In genomic region chr6:99520676-99521037, GRCm38 (mm10) we compare ENCODE assay signal across 7 mouse cellular contexts. TPM values are rescaled to one million over a fixed set of nuclear protein-coding genes. Genes with fewer than 3 reads are reported as not detected.
DNase-seq lines count a peak whose midpoint lies in the region; ATAC-seq lines count a peak whose summit lies in the region.

No protein-coding gene starts in this region.

- H3K9me3 ChIP-seq in megakaryocyte, embryonic 14.5 days, result no peaks in the 10 kb centered on the region
- H3K9me3 ChIP-seq in forebrain, embryonic 10.5 days, result no peaks in the 10 kb centered on the region
- no peaks in the 10 kb centered on the region for H3K9me3 ChIP-seq in limb, embryonic 13.5 days
- no peaks in the 10 kb centered on the region for H3K9me3 ChIP-seq in stomach, embryonic 15.5 days

- no peak for ATAC-seq in megakaryocyte, adult 5-6 weeks (ENCODE audit: poor library complexity, severe bottlenecking)
- no peak; the same call in 1 of the 2 replicates for ATAC-seq in limb, embryonic 13.5 days (ENCODE audit: low FRiP score, low read depth)
- no peak for ATAC-seq in stomach, embryonic 15.5 days (ENCODE audit: insufficient read depth, low FRiP score, low read depth)

- no peak for DNase-seq in forebrain, embryonic 10.5 days (ENCODE audit: extremely low spot score, low spot score)
- DNase-seq in adrenal gland, postnatal 10 days, result no peak
- DNase-seq in thymus, postnatal 4 days, result no peak

- H3K27ac ChIP-seq in forebrain, embryonic 10.5 days, result peak overlapping the region; percentile 100
- peak overlapping the region; percentile 98 for H3K27ac ChIP-seq in limb, embryonic 13.5 days
- peak overlapping the region; percentile 100 for H3K27ac ChIP-seq in stomach, embryonic 15.5 days

- H3K4me3 ChIP-seq in megakaryocyte, embryonic 14.5 days (replicated peaks), result peak overlapping the region; percentile 98
- H3K4me3 ChIP-seq in forebrain, embryonic 10.5 days, result peak overlapping the region; percentile 90
- H3K4me3 ChIP-seq in limb, embryonic 13.5 days, result peak overlapping the region; percentile 83
- peak overlapping the region; percentile 87 for H3K4me3 ChIP-seq in stomach, embryonic 15.5 days (replicated peaks)

- H3K36me3 ChIP-seq in megakaryocyte, embryonic 14.5 days (replicated peaks; ENCODE audit: low read length), result peaks cover 8% of the 10 kb centered on the region
- H3K36me3 ChIP-seq in forebrain, embryonic 10.5 days (replicated peaks), result no peaks in the 10 kb centered on the region
- no peaks in the 10 kb centered on the region for H3K36me3 ChIP-seq in limb, embryonic 13.5 days
- no peaks in the 10 kb centered on the region for H3K36me3 ChIP-seq in stomach, embryonic 15.5 days

- H3K4me1 ChIP-seq in megakaryocyte, embryonic 14.5 days, result peaks cover 6% of the 10 kb centered on the region; the same call in 1 of the 2 replicates
- peaks cover 79% of the 10 kb centered on the region for H3K4me1 ChIP-seq in forebrain, embryonic 10.5 days
- peaks cover 32% of the 10 kb centered on the region for H3K4me1 ChIP-seq in limb, embryonic 13.5 days
- H3K4me1 ChIP-seq in stomach, embryonic 15.5 days, result 0 out of 2 replicates have a peak, but pooled peaks cover 4% of the 10 kb centered on the region

- H3K4me2 ChIP-seq in limb, embryonic 13.5 days (replicated peaks), result peak overlapping the region; percentile 91
- peak overlapping the region; percentile 80 for H3K4me2 ChIP-seq in stomach, embryonic 15.5 days

- H3K27me3 ChIP-seq in megakaryocyte, embryonic 14.5 days (replicated peaks), result peaks cover 2% of the 10 kb centered on the region
- no peaks in the 10 kb centered on the region for H3K27me3 ChIP-seq in forebrain, embryonic 10.5 days (ENCODE audit: poor library complexity, severe bottlenecking)
- no peaks in the 10 kb centered on the region; the same call in 1 of the 2 replicates for H3K27me3 ChIP-seq in limb, embryonic 13.5 days
- H3K27me3 ChIP-seq in stomach, embryonic 15.5 days (replicated peaks), result no peaks in the 10 kb centered on the region

- WGBS in forebrain, embryonic 10.5 days, result 1% methylated on average over 27 of the region's 27 CpGs
- under 1% methylated on average over 26 of the region's 27 CpGs for WGBS in limb, embryonic 13.5 days
- WGBS in stomach, embryonic 15.5 days, result under 1% methylated on average over 27 of the region's 27 CpGs

- H3K9ac ChIP-seq in limb, embryonic 13.5 days, result peak overlapping the region; percentile 96
- peak overlapping the region; percentile 71 for H3K9ac ChIP-seq in stomach, embryonic 15.5 days

RNA-seq across cellular contexts. Expression of gene Foxp1, which starts 1.9 kb away (rescaled TPM):
- polyA plus RNA-seq in megakaryocyte, embryonic 14.5 days (2012; ENCODE audit: insufficient read depth, low replicate concordance), result 37.5 and 76.1 TPM in 2 replicates
- 85.2 and 92.7 TPM in 2 replicates for total RNA-seq in megakaryocyte, adult 5-6 weeks (2015)
- 59.5 and 68.6 TPM in 2 replicates for total RNA-seq in megakaryocyte, adult 5-6 weeks (2017)
- 57.8 and 64.8 TPM in 2 replicates for polyA plus RNA-seq in forebrain, embryonic 10.5 days (2016; fragmentation: Nextera tagmentation; extraction: Ambion mirVana)
- 137 and 141 TPM in 2 replicates for polyA plus RNA-seq in limb, embryonic 13.5 days (2015; fragmentation: Nextera tagmentation; extraction: Ambion mirVana)
- polyA plus RNA-seq in stomach, embryonic 15.5 days (2015; fragmentation: Nextera tagmentation; extraction: Ambion mirVana), result 105 and 122 TPM in 2 replicates
- total RNA-seq in adrenal gland, postnatal 10 days (2021), result 10 to 100 TPM; 44.7 to 51.6 TPM
